Mouse (Mus musculus) erythroblast, embryonic 14.5 days (primary cell): ENCODE data around the gene Lrrc49.

ENCODE experiments used
- GATA1 ChIP-seq: IDR thresholded peaks from 2 replicates; pipeline ENCODE4 v1.6.1; 2012; ENCODE audit warnings: low read length, inconsistent platforms, mixed read lengths
- TAL1 ChIP-seq: IDR thresholded peaks from 3 replicates; pipeline ENCODE4 v1.6.1; 2012; ENCODE audit warnings: low read length, inconsistent platforms, mixed read lengths

DNA sequence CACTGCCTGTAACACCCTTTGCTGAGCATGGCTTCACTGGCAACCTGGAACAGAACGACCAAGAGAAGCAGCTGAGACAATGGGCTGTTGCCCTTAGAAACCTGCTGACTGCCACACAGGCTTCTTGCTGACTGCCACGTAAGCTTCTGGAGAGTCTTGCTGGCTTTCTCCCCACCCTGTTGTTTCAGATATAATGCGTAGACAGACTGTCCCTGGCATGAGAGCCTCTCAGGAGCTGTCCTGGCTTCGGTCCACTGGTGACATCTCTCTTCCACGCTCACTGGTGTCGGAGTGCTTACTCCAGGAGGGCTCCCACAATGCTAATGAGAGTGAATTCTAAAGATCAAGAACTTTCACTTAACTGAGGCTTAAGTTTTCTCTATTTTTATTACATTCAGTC, 19.1 kb downstream of the Lrrc49 start:
- TF ChIP-seq GATA1 (no peak), TAL1 (no peak)
